Mouse (Mus musculus) right cerebral cortex, postnatal 25 days (tissue): ENCODE data around the gene Glt1d1.

Experiments used
- DNase-seq: peaks from one replicate; pipeline ENCODE4 v3.0.0; 2022

The Glt1d1 gene

DNA sequence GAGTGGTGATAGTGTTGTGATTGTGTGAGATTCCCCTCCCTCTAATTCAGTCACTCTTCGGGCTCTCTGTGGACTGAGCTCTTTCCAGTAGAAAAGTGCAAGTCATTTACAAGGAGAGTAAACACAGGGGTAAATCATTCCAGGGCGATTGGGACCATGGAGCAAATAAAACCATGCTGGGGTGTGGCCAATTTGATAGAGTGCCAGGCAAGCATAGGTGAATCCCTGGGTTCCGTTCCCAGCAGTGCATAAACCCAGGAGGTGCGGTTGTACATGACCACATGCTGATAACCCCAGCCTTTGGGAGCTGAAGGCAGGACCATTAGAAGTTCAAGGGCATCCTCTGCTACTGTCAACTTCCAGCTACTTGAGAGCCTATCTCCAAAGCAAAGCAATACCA, 1.1 kb downstream of the Glt1d1 start:
- DNase-seq = no peak

DNA sequence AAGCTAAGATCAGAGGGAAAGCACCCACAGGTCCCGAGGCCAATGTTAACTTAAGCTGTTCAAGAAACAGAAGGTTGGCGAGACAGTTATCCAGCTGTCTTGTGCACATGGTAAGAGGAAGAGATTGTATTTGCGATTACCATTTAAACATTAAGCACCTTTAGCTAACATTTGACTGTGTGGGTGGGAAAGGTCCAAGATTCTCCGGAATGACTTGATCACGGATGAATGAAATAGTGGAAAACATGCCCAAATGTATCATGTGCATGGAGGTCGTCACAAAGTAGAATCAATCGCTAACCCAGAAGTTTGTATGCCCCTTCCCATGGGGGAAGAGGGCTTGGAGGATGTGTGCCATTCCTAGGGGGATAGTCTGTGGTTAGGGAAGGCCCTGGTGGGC, 1.6 kb downstream of the Glt1d1 start:
- no peak for DNase-seq

DNA sequence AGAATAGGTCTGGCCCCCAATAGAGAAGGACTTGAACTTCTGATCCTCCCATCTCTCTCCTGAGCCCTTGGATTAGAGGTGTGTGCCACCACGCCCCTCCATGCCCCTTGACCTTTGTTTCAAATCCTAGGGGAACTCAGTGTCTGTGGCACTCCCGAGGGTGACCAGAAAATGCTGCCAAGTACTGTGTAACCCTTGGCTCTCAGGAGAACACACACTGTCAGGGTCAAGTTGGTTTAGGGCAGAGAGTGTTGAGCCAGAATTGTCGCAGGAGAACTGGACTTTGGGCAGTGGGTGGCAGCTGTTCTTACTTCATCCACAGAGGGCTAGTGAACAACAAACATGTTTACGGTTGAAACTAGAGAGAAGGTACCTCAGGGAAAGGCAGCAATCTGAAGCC, 5.6 kb downstream of the Glt1d1 start:
- DNase-seq = no peak

DNA sequence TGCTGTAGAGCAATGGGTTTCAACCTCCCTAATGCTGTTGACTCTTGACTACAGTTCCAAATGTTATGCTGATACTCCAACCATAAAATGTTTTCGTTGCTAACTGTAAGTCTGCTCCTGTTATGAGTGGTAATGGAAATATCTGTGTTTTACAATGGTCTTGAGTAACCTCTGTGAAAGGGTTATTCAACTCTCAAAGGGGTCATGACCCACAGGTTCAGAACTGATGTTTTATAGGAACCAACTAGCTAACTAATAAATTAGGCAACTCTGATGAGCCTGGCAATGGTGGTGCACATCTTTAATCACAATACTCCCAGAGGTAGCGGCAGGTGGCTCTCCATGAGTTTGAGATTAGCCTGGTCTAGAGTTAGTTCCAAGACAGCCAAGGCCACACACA, 6.1 kb downstream of the Glt1d1 start:
- no peak for DNase-seq

DNA sequence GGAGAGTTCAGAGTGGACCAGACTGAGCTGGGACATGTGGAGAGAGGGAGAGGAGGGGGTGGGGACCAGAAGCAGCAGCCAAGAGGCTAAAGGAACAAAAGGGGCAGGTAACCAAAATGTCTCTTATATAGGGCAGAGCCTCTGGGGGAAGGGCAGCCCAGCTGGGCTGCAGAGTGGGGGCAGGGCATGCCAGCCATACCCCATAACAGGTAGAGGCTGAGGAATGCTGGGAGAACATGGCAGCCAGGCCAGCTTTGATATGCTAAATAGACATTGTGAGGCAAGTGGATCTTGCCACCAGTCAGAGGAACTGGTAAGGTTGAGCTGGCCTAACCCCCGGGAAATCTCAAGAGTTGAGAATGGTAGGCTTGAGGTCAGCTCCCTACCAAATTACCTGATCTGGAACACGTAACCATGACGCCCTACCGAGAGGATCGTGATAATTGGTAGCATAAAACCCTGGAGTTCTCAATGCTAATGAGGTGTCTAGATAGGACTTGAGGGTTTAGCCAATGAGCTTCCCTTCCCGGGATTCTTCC, 7.1 kb downstream of the Glt1d1 start:
- no peak for DNase-seq

DNA sequence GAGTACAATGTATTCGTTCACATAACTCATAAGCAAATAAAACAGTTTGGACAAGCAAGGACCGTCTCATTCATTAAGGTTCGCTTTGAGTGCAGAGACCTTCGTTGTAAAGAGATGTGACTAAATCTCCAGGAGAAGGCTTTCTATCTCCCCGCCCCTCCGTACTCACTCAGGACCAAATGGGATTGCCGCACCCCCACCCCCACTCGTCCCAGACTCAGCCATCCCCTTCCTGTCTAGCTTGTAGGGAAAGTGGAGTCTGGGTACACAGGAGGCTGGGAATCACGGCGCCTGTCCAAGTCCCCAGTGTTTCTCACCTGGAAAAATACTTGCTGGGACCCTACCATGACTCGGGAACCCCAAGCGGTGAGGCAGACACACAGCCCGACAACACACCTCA, 7.6 kb downstream of the Glt1d1 start:
- DNase-seq = no peak

DNA sequence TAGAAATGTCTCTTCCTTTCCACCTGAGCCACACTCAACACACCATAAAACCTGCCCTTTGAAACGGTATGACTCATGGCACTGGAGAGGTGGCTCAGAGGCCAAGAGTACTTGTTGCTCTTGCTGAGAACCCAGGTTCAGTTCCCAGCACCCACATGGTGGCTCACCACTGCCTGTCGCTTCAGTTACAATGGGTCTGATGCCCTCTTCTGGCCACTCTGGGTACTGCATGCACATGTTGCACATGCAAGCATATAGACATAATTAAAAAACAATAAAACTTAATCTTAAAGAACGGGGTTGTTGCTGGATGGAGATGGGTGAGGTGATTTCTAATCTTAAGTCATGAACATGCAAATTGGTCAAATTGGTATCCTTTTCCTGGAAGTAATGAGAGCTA, 8.3 kb downstream of the Glt1d1 start:
- no peak for DNase-seq

DNA sequence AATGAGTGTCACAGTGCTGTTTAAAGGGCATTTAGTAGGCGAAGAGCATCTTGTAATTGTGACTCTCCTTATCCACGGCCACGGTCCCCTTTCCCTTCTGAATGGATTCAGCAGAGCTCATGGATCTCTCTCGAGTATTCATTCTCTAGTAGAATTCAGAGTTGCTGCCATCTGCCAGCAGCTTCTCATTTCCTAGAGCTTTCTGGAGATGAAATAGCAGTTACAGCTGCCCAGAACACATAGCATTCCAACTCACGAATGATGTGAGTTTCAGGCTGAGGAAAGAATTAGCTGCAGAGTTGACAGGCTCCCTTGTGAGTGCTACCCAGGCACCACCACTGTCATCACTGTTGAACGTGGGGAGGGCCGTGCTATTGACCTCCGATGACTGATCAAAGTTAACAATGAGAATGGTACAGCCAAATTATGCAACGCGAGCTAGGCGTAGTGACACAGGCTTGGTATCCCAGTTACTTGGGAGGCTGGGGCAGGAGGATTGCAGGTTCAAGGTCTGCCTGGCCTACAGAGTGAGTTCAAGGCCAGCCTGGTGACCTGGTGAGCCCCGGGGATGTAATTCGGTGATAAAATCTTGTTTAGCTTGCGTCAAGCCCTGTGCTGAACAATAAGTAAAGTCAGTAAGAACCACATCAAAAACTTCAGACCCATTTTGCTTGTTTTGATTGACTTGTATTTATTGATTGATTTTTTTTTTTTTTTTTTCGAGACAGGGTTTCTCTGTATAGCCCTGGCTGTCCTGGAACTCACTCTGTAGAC, 9.3 kb downstream of the Glt1d1 start:
- DNase-seq = no peak

DNA sequence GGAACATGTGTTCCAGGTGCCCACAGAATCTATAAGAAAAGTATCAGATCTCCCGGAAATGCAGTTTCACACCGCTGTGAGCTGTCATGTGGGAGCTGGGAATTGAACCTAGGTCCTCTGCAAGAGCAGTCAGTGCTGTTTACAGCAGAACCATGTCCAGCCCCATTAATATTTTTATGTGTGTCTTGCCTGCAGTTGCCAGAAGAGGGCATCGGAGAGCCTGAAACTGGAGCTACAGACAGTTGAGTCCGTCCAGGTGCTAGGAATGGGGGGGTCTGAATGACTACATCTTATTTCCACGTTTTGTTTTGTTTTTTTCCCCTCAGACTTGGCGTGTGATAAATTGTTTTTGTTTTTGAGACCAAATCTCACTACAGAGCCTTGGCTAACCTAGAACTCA, 16.0 kb downstream of the Glt1d1 start:
- DNase-seq = no peak

DNA sequence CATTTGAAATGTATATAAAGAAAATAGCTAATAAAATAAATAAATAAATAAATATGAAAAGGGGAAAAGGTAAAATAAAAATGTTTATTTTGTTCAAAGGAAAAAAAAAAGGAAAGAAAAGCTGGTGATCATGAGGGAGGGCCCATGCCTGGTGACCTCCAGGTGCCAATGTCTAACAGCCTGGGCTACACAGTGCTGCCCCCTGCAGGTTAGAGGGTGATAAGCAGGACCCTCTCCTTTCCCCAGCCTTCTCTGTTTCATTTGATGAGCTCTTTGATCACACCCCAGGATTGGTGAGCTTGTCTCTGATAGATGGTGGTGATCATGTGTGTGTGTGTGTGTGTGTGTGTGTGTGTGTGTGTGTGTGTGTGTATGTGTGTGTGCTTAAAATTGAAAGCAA, 17.0 kb downstream of the Glt1d1 start:
- DNase-seq = no peak

DNA sequence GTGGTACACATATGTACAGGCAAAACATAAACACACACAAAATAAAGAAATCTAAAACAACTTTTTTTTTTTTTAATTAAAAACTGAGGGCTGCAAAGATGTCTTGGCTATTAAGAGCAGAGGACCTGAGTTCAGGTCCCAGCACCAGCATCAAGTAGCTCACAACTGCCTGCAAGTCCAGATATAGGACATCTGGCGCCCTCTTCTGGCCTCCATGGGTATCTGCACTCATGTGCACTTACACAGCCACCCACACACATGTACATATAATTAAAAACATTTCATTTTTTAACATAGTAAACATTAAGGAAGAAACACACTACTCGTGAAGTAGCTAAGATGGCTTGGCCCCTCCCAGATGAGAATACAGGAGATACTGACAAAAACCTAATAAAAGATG, 26.2 kb downstream of the Glt1d1 start:
- no peak for DNase-seq

DNA sequence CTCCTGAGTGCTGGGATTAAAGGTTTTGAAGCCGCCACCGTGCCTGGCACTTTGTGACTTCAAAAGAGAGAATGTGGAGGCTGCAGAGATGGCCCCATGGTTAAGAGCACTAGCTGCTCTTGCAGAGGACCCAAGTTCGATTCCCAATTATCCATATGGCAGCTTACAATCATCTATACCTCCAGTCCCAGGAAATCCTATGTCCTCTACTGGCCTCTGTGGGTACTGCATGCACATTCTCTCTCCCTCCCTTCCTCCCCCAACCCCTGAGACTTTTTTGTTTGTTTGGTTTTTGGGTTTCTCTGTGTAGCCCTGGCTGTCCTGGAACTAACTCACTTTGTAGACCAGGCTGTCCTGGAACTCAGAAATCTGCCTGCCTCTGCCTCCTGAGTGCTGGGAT, 27.2 kb downstream of the Glt1d1 start:
- no peak for DNase-seq

DNA sequence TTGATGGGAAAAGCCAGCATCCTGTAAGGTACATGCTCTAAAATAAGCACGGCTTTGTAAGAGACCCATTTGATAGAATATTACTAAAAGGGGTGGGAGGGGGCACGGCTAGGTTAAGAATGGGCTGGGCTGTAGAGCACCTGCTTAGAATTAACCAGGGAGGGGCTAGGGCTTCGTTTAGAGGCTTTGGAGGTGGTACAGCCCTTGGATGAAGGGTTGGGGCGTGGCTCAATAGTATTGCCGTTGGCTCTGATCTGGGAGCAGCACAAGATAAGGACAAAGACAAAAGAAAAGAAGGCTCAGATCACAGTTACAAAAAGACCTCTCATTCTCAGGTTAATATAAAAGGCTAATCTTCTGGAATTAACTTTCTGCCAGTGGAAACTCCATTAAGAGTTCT, 28.2 kb downstream of the Glt1d1 start:
- DNase-seq = no peak

DNA sequence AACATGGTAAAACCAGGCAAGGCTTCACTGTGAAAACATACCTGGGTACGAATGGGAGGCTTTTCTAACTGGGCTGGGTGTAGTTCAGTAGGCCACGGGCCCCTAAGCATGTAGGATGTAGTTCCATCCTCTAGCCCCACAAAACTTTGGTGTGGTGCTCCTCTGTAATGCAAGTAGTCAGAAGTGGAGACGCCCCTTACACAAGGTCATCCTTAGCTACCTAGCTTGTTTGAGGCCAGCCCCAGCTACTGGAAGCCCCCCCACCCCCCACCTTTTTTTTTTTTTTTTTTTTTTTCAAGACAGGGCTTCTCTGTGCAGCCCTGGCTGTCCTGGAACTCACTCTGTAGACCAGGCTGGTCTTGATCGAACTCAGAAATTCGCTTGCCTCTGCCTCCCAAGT, 28.9 kb downstream of the Glt1d1 start:
- no peak for DNase-seq

DNA sequence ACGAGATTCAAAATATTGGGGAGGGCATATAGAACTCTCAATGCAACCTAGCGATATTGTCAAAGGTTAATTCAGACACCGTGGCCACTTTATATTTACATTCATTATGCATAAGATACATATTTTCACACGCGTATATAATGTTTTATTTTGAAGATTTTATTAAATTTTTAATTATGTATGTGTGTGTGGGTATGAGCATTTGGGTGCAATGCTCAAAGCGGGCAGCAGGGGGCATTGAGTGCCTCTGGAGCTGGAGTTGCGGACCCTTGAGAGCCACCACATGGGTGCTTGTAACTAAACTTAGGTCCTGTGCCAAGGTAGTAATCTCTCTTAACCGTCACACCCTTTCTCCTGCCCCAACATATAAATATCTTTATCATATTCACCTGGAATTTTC, 41.9 kb downstream of the Glt1d1 start:
- DNase-seq = no peak

DNA sequence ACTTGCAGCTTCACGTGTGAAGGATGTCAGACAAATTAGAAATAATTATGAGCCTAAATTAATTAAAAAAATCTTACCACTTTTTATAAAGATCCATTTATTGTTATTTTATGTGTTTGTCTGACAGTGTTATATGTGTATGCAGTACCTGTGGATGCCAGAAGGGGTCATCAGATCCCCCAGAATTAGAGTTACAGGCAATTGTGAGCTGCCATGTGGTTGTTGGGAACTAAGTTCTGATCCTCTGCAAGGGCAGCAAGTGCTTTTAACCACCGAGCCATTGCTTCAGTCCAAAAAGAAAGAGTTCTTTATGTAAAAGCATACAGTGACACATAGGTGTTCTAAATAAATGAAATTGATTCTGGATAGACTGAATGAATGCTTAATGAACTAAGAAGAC, 45.5 kb downstream of the Glt1d1 start:
- DNase-seq = no peak

DNA sequence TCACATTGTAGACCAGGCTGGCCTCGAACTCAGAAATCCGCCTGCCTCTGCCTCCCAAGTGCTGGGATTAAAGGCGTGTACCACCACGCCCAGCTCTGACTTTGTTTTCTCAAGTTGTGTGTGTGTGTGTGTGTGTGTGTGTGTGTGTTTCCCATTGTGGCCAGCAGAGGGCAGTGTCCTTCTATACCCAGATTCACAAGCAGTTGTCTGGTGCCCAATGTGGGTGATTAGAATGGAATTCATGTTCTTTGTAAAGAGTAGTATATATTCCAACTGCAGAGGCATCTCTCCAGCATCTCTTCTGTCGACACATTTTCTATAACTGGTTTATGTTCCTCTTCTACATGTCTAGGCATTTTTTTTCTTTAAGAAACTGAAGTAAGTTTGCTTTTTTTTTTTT, 46.4 kb downstream of the Glt1d1 start:
- DNase-seq = no peak

DNA sequence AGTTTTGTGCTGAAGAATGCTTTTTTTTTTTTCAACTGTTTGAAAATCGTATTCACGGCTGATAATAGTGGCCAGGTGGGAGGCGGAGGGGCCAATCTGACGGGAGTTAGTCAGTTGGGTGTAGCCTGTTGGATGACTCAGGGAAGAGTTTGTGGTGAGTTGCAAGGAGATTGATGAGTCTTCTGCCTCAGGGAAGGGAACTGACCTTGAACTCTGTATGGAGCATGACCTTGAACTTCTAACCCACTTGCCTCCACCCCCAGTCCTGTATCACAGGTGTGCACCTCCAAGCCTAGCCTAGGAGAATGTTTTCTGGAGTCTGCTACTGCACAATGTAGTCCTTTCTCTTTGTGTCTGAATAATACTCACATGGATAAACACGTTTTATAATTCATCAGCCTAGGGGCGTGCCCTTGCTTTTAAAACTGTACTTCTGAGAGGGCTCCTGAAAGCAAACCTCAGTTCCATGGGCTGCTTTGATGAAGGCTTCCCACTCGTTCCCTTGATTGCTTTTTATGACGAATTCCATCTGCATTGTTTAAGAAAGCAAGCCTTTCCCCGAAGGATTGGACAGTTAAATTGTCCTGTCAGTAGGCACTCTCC, 56.6 kb downstream of the Glt1d1 start:
- DNase-seq = no peak

DNA sequence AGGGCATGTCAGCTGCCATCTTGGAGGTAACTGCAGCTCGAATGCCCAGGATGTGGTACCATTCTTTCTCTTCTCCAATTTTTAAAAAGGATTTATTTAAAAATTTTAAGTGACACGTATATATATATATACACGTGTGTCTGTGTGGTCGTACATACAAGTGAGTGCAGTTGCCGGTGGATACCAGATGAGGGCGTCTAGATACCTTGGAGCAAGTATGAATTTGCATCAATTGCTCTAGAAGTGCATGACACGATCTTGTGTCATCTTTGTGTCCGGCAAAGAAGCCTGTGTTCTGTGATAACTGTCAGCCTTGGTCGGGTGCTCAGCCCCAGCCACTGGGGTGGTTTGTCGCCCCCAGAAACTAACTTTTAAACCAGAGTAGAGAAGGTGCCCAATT, 59.0 kb downstream of the Glt1d1 start:
- DNase-seq = no peak

DNA sequence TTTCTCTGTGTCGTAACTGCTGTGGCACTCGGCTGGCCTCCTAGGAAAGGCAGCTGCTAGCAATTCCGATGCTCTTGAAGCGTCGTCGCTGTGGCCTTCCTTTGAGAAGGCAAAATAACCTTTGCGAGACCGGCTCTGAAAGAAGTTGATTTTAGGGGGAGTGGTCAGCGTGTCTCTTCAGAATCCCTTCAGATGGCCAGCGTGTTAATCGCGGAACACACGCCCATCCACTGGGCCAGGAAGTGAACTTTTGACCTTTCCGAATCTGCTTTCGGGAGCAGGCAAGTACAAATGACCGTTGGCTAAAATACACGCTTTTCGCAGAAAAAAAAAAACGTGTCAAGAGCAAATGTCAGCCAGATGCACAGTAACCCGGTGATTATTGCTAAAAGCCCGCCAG, 59.5 kb downstream of the Glt1d1 start:
- no peak for DNase-seq

DNA sequence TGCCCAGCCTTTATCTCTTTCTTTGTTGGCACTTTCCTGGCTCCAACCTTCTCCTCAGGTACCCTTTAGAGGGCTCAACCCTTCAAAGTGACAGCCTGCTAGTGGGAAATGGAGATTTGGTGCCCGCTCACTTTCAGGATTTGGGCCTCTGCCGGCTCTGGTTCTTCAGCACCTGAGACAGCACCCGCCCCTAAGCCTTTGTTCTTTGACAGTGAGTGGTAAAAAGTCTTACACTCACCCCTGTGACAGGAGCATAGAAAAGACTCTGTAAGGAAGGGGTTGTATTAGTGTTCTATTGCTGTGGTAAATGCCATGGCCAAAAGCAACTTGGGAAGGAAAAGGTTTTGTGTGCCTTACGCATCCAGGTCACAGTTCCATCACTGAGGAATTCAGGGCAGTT, 63.8 kb downstream of the Glt1d1 start:
- DNase-seq = no peak

DNA sequence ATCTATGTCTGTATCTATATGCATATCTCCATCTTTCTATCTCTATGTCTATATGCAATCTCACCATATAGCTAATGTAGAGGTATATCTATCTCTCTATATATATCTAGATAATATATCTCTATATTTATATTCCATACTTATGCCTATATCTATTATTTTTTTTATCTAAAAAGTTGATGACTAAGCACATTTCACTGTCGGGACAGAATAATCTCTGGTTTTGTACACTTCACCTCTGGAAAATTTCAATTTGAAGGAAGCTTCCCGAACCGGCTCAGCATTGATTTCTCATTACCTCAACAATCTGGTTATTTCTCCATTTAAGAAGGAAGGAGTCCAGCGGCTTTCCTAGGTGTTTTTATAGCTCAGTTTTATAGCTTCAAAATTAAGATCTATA, 64.5 kb downstream of the Glt1d1 start:
- no peak for DNase-seq

DNA sequence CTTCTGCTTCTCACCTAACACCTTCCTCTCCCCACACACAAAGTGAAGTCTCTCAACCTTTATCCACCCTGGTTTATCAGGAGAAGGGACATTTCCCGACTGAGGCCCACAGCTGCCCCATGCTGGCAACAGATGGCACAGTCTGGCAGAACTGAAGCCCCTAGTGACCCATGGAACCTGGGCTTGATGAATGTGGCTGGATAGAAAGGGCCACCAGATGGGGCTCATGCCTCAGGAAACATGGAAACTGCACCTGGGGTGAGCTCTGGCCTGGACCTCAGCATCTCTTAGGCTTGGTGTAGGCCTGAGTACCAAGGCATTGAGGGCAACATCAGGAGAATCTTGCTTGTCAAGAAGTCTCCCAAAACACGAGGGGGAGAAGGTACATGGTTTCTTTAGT, 66.5 kb downstream of the Glt1d1 start:
- DNase-seq = no peak

DNA sequence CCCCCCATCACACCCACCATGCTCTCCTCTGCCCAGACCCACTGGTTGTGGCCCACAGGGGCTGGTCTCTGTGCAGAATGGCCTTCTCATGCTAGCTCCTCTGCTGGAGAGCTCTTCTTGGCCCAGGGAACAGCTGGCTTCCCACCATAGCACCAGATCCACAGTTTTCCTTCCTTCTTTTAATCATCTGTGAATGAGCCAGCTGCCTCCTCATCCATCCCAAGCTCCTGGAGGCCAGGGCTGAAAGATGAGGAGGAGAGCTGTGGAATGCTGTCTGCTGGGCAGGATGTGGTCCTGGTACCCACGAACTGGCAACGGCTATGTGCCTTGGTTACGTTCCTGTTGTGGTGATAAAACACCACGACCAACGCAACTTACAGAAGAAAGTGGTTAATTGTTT, 67.6 kb downstream of the Glt1d1 start:
- DNase-seq = no peak

DNA sequence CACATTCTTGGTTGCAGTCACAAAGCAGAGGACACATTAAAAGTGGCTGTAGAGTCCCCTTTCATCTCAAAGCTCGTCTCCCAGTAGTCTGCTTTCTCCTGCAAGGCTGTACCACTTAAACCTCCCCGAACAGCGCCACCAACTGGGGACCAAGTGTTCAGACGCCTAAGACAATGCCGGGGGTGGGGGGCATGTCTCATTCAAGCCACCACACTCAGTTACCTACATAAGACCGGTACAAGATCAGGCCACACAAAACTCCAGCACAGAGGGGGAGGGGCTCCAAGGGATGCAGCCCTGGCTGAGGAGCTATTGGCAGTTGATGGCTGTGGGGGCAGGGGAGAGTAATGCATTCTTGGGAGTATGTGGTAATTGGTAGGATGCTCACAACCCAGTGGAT, 68.1 kb downstream of the Glt1d1 start:
- DNase-seq = no peak
